Mouse (Mus musculus): ENCODE results near the gene Nck2. TPM values are rescaled to one million over a fixed set of nuclear protein-coding genes. Genes with fewer than 3 reads are reported as not detected.

The Nck2 gene
- polyA plus RNA-seq, 1 experiment, result not detected

DNA sequence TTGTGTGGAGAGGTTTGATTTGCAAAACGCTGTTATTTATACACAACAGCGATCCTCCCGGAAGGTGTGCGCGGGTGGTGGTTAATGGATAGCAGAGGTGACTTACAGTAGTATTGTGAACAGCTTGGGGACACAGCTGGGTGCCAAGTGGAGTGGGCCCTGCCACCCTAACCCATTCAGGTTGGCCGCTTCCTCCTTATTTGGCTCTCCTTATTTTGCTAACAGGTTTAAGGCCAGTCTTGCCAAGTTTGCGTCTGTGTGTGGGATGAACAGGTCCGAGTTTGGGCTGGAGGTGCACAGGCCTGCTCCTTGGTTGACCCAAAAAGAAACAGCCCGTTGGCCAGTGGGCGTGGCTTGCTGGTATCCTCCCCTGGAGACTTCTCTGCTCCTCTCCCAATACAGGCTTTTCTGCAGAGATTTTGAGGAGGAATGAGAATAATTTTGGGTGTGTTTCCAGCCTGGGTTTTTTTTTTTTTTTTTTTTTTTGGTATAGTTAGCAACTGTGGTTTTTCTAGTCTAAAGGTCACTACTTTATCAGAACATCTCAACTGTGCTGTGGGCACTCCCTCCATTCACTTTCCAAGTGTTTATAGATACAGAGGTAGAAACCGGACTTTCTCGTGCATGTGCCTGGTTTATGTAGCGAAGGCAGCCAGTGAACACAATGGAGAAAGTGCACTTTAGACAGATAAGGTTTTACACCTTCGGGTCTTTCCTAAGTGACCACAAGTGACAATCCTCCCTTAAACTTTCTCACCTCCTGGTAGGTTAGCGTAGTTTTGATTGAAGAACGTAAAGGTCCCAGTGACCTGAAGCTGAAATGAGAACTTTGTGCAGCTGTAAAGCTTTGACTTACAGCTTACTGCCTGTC is 2.6 kb downstream of the Nck2 start:
- peaks cover 8% of the 10 kb centered on the region for H3K4me1 ChIP-seq (ENCODE audit: control insufficient read depth, insufficient read depth, low read length)
- 0 out of 2 replicates have a peak overlapping the region, but pooled peaks have one; percentile 40 for H3K27ac ChIP-seq (ENCODE audit: insufficient read depth, low read depth, low read length)
- WGBS, result 20% methylated on average over 16 of the region's 16 CpGs
- TF ChIP-seq POLR2A (IDR thresholded peaks at IDR 0.05; ENCODE audit: insufficient read depth, low read depth, low read length) (no peak), CTCF (IDR thresholded peaks at IDR 0.05; ENCODE audit: insufficient read depth, low read depth, low read length) (no peak)
- H3K4me3 ChIP-seq (ENCODE audit: insufficient read depth, low read depth, low read length), result peak overlapping the region; percentile 78

DNA sequence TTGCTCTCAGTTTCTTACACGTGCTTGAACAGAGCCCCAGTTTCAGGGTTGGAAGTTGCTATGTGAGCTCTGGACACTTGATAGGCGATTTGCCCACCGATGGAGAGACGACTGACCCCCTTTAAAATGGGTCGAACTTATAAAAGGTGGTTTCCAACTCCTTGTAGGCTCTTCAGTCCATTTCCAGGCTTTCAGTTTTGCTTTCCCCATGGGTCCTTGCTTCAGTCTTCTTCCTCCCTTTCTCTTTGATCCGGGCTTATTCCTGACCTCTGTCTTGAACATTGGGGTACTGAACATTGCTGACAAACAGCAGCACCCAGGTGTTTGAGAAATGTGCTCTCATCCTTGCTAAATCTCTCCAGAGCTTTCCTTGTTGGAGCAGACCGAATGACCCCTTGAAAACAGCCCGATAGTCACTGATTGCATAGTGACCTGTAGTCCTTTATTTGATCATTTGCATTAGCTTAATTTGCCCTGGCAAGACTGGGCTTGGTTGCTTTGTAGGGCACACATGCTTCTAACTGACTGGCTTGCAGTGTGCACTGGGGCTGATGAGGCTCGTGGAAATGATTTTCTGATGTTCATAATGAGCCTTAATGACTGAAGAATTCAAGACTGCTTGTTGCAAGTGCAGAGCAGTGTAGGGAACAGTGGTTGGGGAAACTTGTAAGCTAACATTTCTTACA is 3.4 kb downstream of the Nck2 start:
- Histone ChIP-seq H3K4me1 (ENCODE audit: control insufficient read depth, insufficient read depth, low read length) (peaks cover 8% of the 10 kb centered on the region), H3K27ac (ENCODE audit: insufficient read depth, low read depth, low read length) (no peak overlapping the region), H3K4me3 (ENCODE audit: insufficient read depth, low read depth, low read length) (peak overlapping the region; percentile 16; the same call in 1 of the 2 replicates)
- TF ChIP-seq CTCF (IDR thresholded peaks at IDR 0.05; ENCODE audit: insufficient read depth, low read depth, low read length) (no peak), POLR2A (IDR thresholded peaks at IDR 0.05; ENCODE audit: insufficient read depth, low read depth, low read length) (no peak)
- 44% methylated on average over 9 of the region's 9 CpGs for WGBS

DNA sequence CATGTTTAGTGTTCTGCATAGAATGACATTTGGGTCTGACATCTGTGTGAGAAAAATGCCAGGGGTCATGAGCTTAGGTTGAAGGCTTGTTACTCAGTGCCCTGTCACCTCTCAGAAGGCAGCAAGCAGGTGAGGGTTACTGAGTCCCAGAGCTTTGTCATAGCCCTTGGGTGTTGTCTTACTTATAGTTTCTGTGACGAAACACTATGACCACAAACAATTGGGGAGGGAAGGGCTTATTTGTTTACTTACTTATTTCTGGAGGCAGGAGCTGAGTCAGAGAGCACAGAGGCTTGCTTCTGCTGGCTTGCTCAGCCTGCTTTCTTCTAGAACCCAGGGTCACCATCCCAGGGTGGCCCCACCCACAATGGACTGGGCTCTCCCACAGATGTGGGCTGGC is 6.4 kb downstream of the Nck2 start:
- WGBS, result 55% methylated on average over 1 of the region's 1 CpGs
- Histone ChIP-seq H3K27ac (ENCODE audit: insufficient read depth, low read depth, low read length) (no peak overlapping the region), H3K4me3 (ENCODE audit: insufficient read depth, low read depth, low read length) (no peak overlapping the region), H3K4me1 (ENCODE audit: control insufficient read depth, insufficient read depth, low read length) (peaks cover 12% of the 10 kb centered on the region)
- TF ChIP-seq POLR2A (IDR thresholded peaks at IDR 0.05; ENCODE audit: insufficient read depth, low read depth, low read length), result no peak
- no peak for TF ChIP-seq CTCF (IDR thresholded peaks at IDR 0.05; ENCODE audit: insufficient read depth, low read depth, low read length)

DNA sequence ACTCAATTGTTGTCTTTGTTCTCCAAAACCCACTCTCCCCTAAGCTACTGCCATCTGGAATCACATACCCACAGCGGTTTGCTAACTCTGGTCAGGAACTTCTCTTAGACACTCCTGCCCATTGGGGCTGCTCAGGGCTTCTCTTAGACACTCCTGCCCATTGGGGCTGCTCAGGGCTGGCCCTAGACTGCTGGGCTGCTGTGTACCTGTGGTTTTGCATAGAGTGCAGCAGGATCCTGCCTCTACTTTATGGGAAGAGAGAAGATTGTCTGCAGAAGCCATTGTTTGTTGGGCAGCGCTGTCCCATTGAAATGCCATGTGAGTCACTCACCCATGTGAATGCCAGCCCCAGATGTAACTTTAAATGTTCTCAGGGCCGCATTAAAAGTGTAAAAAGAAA is 9.3 kb downstream of the Nck2 start:
- no peak overlapping the region for H3K27ac ChIP-seq (ENCODE audit: insufficient read depth, low read depth, low read length)
- no peak for TF ChIP-seq CTCF (IDR thresholded peaks at IDR 0.05; ENCODE audit: insufficient read depth, low read depth, low read length)
- TF ChIP-seq POLR2A (IDR thresholded peaks at IDR 0.05; ENCODE audit: insufficient read depth, low read depth, low read length), result no peak
- 72% methylated on average over 3 of the region's 3 CpGs for WGBS

DNA sequence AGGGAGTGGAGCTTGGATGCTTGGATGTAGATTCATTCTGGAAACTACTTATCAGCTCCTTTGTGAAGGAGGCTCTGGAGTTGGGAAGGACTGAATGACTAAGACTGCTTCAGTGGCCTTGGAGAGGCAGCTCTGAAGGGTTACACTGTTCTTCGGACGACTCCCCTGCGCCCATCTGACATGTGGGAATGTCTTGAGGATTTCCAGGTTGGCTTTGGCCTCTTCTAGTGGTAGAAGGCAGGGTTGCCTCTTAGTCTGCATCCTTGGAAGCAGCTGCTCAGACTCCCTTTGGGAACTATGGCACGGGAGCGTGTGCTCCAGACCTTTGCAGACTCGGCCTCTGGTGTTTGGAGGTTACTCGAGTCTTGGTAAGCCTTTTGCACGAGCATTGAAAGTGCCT is 10.4 kb downstream of the Nck2 start:
- H3K4me1 ChIP-seq (ENCODE audit: control insufficient read depth, insufficient read depth, low read length), result peaks cover 7% of the 10 kb centered on the region
- TF ChIP-seq POLR2A (IDR thresholded peaks at IDR 0.05; ENCODE audit: insufficient read depth, low read depth, low read length) (no peak), CTCF (IDR thresholded peaks at IDR 0.05; ENCODE audit: insufficient read depth, low read depth, low read length) (no peak)
- 89% methylated on average over 8 of the region's 8 CpGs for WGBS
- H3K4me3 ChIP-seq (ENCODE audit: insufficient read depth, low read depth, low read length), result no peak overlapping the region
- H3K27ac ChIP-seq (ENCODE audit: insufficient read depth, low read depth, low read length), result no peak overlapping the region

More for the DNA sequence above, 9.3 kb downstream of the Nck2 start:
- Histone ChIP-seq H3K4me1 (ENCODE audit: control insufficient read depth, insufficient read depth, low read length) (peaks cover 10% of the 10 kb centered on the region), H3K4me3 (ENCODE audit: insufficient read depth, low read depth, low read length) (no peak overlapping the region)

DNA sequence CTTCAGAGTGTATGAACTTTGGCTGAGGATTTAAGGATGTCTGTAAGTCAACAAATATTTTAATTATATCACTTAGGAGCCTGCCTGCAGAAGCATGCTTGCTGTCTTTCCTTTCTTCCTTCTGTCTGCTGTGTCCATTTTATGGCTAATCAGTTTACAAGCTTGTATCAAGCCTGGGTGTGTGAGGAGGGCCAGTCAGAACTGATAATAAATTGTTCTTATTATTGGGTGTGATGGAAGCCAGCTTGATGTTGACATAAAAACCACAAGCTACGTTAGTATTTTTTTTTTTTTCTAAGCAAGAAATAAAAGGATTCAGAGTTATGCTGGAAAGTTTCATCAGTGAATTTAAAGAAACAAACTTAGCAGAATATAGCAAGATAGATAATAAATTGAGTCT is 10.8 kb downstream of the Nck2 start:
- 51% methylated on average over 1 of the region's 1 CpGs for WGBS
- H3K4me3 ChIP-seq (ENCODE audit: insufficient read depth, low read depth, low read length), result no peak overlapping the region
- H3K4me1 ChIP-seq (ENCODE audit: control insufficient read depth, insufficient read depth, low read length), result peaks cover 7% of the 10 kb centered on the region
- H3K27ac ChIP-seq (ENCODE audit: insufficient read depth, low read depth, low read length), result no peak overlapping the region
- TF ChIP-seq POLR2A (IDR thresholded peaks at IDR 0.05; ENCODE audit: insufficient read depth, low read depth, low read length) (no peak), CTCF (IDR thresholded peaks at IDR 0.05; ENCODE audit: insufficient read depth, low read depth, low read length) (no peak)

DNA sequence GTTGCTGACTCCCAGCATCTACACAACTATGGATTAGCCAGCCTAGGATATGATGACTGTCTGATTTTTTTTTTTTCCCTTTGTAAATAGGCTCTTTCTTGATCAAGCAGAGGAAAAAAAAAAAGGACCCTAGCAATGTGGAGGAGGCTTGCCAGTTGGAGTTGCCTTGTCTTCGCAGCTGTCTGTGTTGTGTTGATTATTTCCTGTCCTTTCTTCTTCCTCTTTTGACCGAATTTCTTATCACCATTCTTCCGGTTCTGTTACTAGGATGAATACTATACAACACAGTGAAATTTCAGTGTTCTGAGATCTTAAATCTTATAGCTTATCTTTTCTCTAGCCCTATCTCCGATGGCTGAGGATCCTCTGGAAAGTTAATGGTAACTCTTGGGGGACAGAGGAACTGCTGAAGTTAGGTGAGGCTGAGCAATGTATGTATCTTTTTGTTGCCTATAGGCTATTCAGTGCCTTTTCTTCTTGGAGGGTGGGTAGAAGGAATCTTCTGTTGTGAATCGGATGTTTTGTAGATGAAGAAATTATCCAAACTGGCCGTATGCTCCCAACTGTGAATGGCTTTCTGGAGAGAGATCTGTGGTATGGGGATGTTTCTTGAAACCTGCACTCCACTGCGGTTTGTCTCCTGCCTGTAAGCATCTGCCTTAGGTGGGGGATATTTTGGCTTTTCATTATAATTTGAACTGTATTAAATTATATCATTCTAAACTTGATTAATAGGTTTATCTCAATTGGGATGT is 12.8 kb downstream of the Nck2 start:
- 83% methylated on average over 7 of the region's 7 CpGs for WGBS
- Histone ChIP-seq H3K27ac (ENCODE audit: insufficient read depth, low read depth, low read length) (no peak overlapping the region), H3K4me1 (ENCODE audit: control insufficient read depth, insufficient read depth, low read length) (peaks cover 4% of the 10 kb centered on the region; the same call in 1 of the 2 replicates), H3K4me3 (ENCODE audit: insufficient read depth, low read depth, low read length) (no peak overlapping the region)
- no peak for TF ChIP-seq CTCF (IDR thresholded peaks at IDR 0.05; ENCODE audit: insufficient read depth, low read depth, low read length)
- no peak for TF ChIP-seq POLR2A (IDR thresholded peaks at IDR 0.05; ENCODE audit: insufficient read depth, low read depth, low read length)

DNA sequence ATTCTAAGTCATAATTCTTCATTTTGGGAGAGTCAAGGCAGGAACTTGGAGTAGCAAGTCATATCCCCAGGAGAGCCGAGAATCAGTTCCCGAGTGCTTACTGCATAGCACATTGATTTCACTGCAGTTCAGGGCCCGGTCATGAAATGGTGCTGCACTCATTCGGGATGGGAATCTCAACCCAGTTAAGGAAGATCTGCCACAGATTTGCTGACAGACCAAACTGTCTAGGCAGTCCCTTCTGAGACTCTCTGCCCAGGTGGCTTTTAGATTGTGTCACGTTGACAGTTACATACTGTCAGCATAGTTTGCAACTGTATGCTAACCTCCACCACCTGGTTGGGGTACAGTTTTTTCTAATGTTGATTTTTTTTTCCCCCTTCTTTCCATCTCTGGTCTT is 16.1 kb downstream of the Nck2 start:
- Histone ChIP-seq H3K4me3 (ENCODE audit: insufficient read depth, low read depth, low read length) (no peak overlapping the region), H3K4me1 (ENCODE audit: control insufficient read depth, insufficient read depth, low read length) (peaks cover 6% of the 10 kb centered on the region), H3K27ac (ENCODE audit: insufficient read depth, low read depth, low read length) (no peak overlapping the region)
- WGBS, result 92% methylated on average over 5 of the region's 5 CpGs
- TF ChIP-seq CTCF (IDR thresholded peaks at IDR 0.05; ENCODE audit: insufficient read depth, low read depth, low read length), result no peak
